Mouse (Mus musculus): ENCODE measurements at regions not wholly inside any gene's neighbourhood (a gene's known extent, or its start where the extent isn't known, plus 50 kb on each side); places are given as distances from the start of the nearest gene placed in this dataset.

- TF ChIP-seq POLR2A (IDR thresholded peaks at IDR 0.05; ENCODE audit: borderline replicate concordance, extremely low read depth, low read depth, low read length) (no peak), CTCF (IDR thresholded peaks at IDR 0.05; ENCODE audit: insufficient read depth, low read length) (no peak)
Observed at GRCm38 (mm10) chr12:70763542-70763941, 61.8 kb upstream of the Frmd6 start.
